Mouse (Mus musculus): ENCODE data around the gene Mgll.

Mgll gene

DNA sequence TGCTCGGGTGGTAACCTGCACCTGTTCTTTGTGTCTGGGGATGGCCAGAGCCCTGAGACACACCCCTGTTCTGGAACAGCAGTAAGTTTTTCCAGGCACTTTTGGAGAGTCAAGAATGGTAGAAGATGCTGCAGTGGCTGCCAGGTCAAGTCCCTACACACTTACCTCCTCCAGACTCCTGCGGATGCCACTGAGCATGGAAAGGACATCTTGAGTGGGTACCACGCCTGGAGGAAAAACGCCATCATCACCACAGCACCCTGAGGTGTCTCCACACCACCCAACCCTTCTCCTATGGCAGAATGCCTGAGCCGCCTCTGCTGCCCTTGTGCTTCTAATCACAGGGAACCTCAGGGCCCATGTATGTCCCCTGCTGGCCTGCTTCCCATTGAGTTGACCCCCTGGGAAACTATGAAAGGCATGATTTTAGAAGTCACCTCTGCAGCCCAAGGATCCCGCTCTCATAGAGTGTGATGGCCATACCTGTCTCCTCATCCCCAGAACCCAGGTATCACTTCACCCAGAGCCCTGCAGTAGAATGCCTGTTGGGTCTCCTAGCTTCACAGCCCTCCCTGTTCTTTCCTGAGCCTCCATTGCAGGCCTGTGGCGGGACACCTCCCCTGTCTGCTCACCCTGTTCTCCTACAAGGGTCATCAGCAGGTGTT lies 120.8 kb downstream of the Mgll start:
- DNase-seq (ENCODE audit: low spot score in 2 of 2), result no peak

DNA sequence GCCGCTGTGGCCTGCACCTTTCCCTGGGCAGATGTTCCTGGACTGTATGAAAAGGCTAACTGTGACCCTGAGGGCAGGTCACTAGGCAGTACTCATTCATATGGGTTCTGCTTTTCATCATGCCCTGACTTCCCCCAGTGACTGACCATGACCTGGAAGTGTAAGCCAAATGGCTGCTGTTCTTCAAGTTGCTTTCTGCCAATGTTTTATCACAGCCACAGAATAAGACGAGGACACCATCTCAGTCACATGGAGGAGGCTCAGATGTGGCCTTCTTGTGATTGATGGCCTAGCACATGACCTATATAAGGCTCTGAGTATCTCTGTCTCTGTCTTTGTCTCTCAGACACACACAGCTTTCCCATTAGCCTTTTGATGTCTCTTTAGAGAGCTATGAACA lies 123.4 kb downstream of the Mgll start:
- no peak for DNase-seq (ENCODE audit: low spot score in 2 of 2)

DNA sequence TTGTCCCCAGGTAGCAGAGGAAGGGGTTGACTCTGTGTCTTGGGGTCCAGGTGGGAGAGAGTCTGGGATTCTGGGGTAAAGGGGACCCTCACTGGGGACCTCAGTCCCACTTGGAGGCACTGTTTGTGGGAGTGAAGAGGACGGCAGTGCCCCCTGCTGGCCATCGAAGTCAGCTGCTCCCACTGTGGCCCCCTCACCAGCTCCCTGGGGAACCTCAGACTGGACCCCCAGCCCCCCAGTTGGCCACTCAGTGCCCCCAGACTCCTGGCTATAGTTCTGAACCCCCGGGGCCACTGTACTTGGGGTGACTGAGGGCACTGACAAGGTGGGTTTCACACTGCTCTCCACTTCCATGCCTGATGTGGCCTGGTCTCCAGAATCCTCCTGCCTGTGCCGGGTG lies 125.1 kb downstream of the Mgll start:
- DNase-seq (ENCODE audit: low spot score in 2 of 2), result no peak

DNA sequence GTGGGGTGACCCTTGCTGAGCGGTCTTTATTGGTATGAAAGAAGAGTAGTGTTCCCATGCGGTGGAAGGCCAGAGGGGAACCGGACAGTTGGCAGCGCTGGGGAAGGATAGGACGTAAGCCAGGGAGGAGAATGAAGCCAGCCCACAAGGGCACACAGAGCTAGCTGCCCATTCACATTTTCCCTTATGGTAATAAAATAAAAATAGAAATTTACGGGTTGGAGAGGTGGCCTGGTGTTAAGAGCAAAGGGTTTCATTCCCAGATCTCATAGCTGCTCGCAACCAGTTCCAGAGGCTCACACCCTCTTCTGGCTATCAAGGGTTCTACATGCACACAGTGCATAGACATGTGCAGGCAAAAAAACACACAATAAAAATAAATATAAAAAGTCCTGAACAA lies 125.8 kb downstream of the Mgll start:
- no peak for DNase-seq (ENCODE audit: low spot score in 2 of 2)

DNA sequence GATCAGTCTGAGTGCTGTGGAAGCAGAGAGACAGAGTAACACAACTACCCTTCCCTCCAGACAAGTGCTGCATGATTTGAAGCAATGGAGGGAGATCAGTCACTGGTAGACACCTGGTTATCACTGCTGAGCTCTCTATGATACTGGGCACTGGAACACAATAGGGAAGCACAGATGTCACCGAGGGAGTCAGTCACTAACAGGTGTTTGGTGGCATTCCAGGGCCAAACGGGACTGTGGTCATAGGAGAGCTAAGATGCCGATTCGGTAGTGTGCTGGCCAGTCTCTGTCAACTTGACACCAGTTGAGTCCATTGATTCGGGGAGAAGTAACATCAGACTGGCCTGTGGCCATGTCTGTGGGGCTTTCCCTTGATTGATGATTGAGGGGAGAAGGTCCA lies 130.3 kb downstream of the Mgll start:
- no peak for DNase-seq (ENCODE audit: low spot score in 2 of 2)

DNA sequence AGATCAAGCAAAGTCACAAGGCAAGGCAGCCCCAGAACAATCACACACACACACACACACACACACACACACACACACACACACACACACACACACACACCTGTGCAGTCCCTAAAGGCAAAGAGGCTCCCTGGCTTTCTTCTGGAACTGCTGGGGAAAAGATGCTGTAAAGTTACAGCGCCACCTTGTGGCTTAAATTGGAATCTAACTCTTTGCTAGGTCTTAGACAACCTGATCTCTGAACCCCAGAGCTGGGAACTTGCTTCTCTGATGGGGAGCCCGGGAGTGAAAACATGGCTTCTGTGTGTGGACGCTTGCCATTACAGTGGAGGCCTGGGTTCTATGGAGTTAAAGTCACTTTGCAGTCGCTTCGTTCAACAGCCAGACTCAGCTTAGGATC lies 131.4 kb downstream of the Mgll start:
- peak in 1 of 2 experiments; percentile 67 for DNase-seq (ENCODE audit: low spot score in 2 of 2)

DNA sequence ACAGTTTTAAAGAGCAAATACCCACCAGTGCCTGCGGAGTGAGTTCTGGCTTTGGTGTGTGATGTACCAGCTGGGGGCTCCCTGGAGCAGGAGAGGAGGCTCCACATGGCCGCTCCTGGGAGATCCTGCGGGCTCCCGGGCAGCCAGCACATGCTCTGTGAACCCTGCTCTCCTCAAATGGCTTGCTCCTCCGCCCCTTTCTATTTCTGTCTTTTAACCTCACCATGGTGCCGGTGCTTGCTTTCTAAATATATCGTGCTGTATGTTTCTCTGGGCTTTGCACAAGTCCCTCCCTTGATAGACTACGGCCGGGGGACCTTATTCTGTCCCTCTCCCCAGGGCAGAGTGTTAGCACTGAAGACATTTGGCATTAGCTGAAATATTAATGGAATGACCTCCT lies 133.0 kb downstream of the Mgll start:
- no peak for DNase-seq (ENCODE audit: low spot score in 2 of 2)

DNA sequence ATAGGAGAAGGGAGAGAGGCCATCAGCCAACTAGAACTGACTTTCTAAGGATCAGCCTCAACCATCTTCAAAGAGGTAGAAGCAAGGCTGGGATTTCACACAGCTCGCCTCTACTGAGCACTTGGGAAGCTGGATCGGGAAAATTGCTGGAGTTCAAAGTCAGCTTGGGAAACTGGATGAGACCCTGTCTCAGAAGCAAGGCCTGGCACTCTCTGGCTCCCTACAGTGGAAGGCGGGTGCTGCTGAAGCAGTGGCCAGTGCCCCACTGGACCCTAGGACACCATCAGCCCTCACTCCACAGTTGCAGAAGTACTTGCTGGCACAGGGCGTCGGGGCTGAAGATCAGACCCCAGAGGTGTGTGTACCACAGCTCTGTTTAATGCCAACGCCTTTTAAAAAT lies 133.6 kb downstream of the Mgll start:
- DNase-seq (ENCODE audit: low spot score in 2 of 2), result no peak

DNA sequence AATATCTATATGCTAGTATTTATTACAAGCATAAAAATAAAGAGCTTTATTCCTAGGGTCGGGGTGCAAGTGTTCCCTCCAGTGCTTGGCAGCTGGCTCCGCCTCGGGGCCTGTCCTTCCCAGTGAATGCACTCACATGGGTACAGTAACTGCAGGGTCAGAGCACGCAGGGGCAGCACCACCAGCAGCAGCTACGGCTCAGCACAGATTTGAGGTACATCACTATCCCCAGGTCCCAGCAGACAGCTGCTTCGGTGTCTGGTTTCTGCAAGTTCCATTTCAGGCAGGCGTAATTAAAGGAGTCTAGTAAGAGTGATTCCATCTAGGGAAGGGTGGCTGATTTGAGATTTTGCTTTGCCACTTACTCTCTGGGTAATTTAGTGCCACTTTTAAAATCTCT lies 134.1 kb downstream of the Mgll start:
- DNase-seq (ENCODE audit: low spot score in 2 of 2), result no peak

DNA sequence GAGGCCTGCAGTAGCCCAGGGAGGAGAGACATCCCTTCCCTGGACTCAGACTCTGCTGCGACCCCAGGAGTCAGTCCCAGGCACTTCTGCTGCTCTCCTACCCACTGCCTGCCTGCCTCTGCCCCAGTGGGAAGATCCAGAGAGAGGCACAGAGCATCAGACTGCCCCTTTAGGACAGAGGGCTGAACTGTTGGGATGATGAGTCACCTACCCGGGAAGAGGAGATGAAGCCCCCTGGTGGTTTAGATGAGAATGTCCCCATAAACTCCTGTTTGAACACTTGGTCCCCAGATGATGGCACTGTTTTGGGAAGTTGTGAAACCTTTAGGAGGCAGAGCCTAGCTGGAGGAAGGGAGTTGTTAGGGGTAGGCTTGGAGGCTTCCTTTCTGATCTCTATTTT lies 136.7 kb downstream of the Mgll start:
- DNase-seq (ENCODE audit: low spot score in 2 of 2), result no peak

DNA sequence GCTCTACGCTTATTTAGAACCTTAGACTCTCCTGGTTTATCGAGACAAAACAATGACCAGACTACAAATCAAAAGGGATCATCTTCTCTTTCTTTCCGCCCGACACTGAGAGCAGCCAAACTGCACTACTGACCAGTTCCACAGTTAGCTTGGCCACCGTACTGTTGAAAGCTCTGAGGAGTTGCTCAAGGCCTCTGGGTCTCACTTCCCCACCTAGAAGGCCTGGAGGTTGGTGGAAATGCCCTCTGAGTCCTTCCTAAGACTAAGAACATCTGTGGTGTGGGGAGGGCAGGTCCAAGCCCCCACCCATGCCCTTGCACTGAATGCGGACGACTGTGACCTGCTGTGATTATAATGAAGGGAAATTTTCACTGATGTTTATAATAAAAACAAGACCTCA lies 141.5 kb downstream of the Mgll start:
- no peak for DNase-seq (ENCODE audit: low spot score in 2 of 2)

DNA sequence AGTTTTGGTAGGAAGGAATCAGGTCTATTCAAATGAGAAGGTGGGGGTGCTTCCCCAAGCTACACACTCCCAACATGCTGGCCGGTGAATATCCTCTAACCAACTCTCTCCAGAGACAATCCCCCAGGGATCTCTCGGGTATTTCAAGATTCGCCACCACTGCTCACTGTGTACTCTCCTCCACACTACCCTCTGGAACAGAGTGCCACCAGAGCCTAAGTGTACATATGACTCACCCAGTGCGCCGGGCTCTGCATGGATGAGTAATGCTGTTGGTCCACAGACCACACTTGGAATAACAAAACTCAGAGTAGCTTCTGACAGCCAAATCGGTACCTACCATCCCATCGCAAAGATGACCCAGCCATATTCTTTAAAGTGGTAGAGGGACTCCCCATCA lies 145.2 kb downstream of the Mgll start:
- DNase-seq (ENCODE audit: low spot score in 2 of 2), result no peak

DNA sequence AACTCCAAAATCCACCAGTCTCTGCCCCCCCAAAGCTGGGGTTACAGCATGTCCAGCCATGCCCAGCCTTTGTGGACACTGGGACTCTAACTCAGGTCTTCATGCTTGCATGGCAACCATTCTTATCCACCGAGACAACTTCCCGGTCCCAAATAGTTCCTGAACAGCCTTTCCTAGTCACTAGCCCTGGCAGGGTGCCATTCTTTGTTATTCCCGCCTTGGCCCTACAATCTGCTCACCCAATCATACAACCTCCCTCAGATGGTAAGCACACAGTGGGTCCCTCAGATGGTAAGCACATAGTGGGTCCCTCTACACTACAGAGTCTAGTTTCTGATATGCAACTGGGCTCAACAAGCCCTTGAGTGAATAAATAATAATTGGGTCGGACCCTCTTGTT lies 146.4 kb downstream of the Mgll start:
- no peak for DNase-seq (ENCODE audit: low spot score in 2 of 2)

DNA sequence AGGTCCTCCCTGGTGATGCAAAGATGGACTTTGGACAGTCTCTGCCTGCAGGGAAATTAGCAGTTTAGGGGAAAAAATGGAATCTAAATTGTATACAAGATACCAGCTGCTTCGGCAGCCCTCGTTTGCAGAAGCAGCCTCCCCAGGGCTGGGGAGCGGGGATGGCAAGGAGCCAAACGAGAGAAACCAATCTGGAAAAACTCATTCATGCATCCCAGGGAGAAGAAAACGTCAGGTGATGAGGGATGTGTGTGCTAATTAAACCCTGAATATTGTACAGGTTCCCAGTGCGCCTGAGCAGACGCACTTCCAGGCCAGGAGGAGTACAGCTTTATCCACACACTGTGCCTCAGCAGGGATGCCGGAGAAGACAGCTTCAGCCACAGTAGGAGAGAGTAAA lies 147.3 kb downstream of the Mgll start:
- no peak for DNase-seq (ENCODE audit: low spot score in 2 of 2)

DNA sequence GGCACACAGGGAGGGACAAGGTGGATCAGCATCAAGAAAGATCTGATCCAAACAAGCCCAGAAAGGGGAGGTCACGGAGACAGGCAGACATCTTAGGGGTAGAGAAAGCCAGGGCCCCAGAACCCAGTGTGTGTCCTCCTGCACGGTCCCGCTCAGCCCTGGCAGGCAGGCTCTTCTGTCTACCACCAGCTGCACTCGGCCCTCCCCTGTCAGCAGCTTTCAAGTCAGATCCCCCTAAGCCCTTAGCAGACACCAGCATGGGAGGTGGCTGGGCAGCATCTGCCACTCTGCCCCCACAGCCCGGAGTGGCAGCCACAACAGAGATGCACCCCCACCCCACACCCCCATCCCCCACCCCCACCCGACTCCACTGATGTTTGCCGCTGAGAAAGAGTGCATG lies 148.6 kb downstream of the Mgll start:
- no peak for DNase-seq (ENCODE audit: low spot score in 2 of 2)

DNA sequence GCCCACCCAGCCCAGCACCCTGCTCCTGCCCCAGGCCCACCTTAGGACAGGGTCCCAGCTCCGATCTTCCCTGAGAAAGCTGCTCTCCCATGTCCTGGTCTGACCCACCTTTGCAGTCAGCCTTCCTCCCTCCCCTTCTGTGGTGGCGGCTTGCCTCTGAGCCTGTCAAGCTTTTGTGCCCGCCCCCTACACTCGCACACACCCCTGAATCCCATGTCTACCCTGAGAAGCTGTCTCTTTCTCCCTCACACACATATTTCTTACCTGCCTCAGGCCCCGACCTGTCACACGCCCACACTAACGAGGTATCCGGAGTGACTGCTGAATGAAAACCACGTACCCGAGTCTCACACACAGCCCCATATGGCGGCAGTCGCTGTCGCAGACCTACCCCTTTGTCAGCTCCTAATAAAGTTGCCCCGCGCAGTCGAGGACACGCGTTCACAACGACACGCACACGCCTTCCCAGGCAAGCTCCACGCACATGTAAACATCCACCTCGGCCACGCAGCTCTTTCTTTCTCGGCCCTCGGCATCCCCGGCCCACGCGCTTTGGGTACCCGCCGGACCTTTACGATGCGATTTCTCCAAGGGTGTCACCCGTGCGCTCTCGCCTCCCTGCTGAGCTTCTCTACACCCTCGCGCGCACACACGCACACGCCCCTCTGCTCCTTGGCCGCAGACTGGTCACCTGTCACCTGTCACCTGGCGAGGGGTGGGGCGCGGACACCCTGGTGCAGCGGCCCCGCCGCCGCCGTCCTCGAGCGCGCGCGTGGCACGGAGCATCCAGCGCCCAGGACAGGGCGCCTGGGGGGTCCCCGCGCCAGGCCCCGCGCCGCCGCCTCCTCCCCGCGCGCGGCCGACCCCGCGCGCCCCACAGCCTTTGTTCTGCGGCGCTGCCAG lies 150.0 kb downstream of the Mgll start:
- no peak for DNase-seq (ENCODE audit: low spot score in 2 of 2)

DNA sequence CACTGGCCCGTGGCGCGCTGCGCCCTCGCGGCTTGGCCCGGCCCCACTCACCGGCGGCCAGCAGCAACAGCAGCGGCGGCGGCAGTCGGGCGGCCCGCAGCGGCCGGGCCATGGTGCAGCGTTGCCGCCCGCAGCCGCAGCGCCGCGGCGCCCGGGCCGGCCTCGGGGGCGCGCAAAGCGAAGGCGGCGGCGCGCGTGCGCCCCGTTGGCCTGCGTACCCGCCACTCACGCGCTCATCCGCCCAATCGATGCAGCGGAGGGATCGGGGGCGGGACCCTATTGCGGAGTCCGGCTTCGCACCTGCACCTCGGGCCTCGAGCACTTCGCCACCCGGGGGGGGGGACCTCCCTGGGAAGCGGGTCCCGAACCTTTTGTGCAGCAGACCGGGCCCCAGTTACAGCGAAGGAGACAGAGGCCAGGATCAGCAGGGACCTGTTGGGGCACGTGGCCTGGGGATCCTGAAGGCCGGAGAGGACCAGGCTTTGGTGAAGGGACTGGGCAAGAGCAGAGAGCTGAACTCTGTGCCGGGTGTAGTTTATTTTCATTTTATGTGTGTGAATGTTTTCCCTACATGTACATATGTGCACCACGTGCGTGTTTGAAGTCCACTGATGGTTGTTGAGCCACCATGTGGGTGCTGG lies 150.8 kb downstream of the Mgll start, which contains the start of gene Podxl2:
Gene Podxl2, minus strand, starts transcription at position 177 of the 641 bp plus-strand sequence.
- DNase-seq (ENCODE audit: low spot score in 2 of 2), result peak in 1 of 2 experiments; percentile 34

All from spleen, postnatal 14 days (tissue).